Comparison of ENCODE assay signal across 10 mouse cellular contexts in the genomic region with DNA sequence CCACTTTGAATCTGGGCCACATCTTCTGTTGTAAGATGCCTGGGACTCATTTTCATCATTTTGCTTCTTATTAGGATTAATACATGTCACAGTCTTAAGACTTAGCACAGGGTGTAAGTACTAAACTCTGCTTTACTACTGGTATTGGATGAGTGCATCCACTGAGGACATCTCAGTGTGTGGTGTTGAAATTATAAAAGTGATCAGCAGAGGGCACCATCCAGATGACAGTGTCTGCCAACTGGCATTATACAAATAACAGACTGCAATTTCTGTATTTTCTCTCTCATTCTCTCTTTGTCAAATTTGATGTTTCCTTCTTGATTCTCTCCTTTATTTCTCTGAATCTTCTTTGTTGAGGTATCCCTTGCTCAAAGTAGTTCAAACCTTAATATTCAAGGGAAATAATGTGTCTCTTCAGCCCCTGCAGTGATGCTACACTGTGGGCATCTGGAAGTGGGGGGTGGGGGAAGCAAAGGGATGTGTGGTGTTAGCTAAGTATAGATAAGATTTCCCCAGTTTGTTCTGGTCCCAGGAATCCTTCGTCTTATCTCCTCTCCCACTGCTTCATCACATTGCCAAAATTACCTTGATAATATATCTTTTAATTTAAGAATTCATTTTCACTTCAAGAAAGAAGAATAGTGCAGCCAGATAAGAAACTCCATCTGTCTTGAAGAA.
A peak's percentile ranks its signal among the peaks of the same experiment; 100 is the strongest.
DNase-seq lines count a peak whose midpoint lies in the region; ATAC-seq lines count a peak whose summit lies in the region.
"Had no signal": no experiment of that assay in that cellular context is flagged by ENCODE, and none has a peak within 500 bp of the region (broad histone marks: within the 10 kb centered on the region; RNA-seq: fewer than 3 reads in every experiment).

No protein-coding gene starts in this region.

- H3K36me3 ChIP-seq in intestine, embryonic 16.5 days (ENCODE audit: control insufficient read depth, insufficient read depth, low read length) = no peaks in the 10 kb centered on the region
- H3K36me3 ChIP-seq: heart, embryonic 15.5 days; midbrain, embryonic 12.5 days had no signal

- DNase-seq in gastrocnemius, postnatal 10 days = peak; percentile 14
- no peak for DNase-seq in gastrocnemius, postnatal 14 days
- DNase-seq in testis, postnatal 10 days (ENCODE audit: low spot score) = peak; percentile 43
- no peak for DNase-seq in testis, postnatal 14 days (ENCODE audit: low spot score)
- peak; percentile 55 for DNase-seq in cerebellum, adult 9-10 months
- DNase-seq in layer of hippocampus, postnatal 10 days (ENCODE audit: low spot score in 2 of 2) = peak; percentile 59 to 64
- DNase-seq in retina, embryonic 14.5 days (ENCODE audit: low spot score) = peak; percentile 74

- intact Hi-C loops in gastrocnemius, postnatal 14 days (cut with DNase I; ENCODE audit: low total_unique reads) = no loop called here

- H3K9ac ChIP-seq in intestine, embryonic 16.5 days (ENCODE audit: low read depth, low read length) = no peak overlapping the region
- H3K9ac ChIP-seq: heart, embryonic 15.5 days; midbrain, embryonic 12.5 days had no signal

- no peak overlapping the region for H3K27ac ChIP-seq in intestine, embryonic 16.5 days (ENCODE audit: low read length)
- H3K27ac ChIP-seq: heart, embryonic 15.5 days; midbrain, embryonic 12.5 days had no signal

- no peak overlapping the region for H3K4me3 ChIP-seq in intestine, embryonic 16.5 days (ENCODE audit: low read length)
- H3K4me3 ChIP-seq: heart, embryonic 15.5 days; midbrain, embryonic 12.5 days had no signal

- no peak overlapping the region for H3K4me2 ChIP-seq in intestine, embryonic 16.5 days (ENCODE audit: low read depth, low read length)
- H3K4me2 ChIP-seq: heart, embryonic 15.5 days; midbrain, embryonic 12.5 days had no signal

- ATAC-seq in intestine, embryonic 16.5 days = no peak

- no peaks in the 10 kb centered on the region for H3K4me1 ChIP-seq in intestine, embryonic 16.5 days (ENCODE audit: control insufficient read depth, insufficient read depth, low read length)
- H3K4me1 ChIP-seq: heart, embryonic 15.5 days; midbrain, embryonic 12.5 days had no signal

- 12% methylated on average over 1 of the region's 1 CpGs for WGBS in intestine, embryonic 16.5 days

- no peaks in the 10 kb centered on the region for H3K27me3 ChIP-seq in intestine, embryonic 16.5 days (replicated peaks; ENCODE audit: control insufficient read depth, insufficient read depth, low read length)
- H3K27me3 ChIP-seq: heart, embryonic 15.5 days; midbrain, embryonic 12.5 days had no signal

- no peaks in the 10 kb centered on the region for H3K9me3 ChIP-seq in intestine, embryonic 16.5 days (ENCODE audit: control insufficient read depth, low read length)
- H3K9me3 ChIP-seq: heart, embryonic 15.5 days; midbrain, embryonic 12.5 days had no signal

Comparison
In these comparisons a context has a peak if more than half of its experiments do, and no peak if none do; other contexts are left out.
1. DNase-seq: peak in gastrocnemius, postnatal 10 days (single experiment), testis, postnatal 10 days (single experiment), cerebellum, adult 9-10 months (single experiment), layer of hippocampus, postnatal 10 days (2 of 2) and retina, embryonic 14.5 days (single experiment); none in gastrocnemius, postnatal 14 days (single experiment) and testis, postnatal 14 days (single experiment).